Comparison of ENCODE assay signal across 8 mouse cellular contexts in genomic region chr1:151344283-151345108, GRCm38 (mm10). TPM values are rescaled to one million over a fixed set of nuclear protein-coding genes. Genes with fewer than 3 reads are reported as not detected.
DNase-seq lines count a peak whose midpoint lies in the region; ATAC-seq and TF ChIP-seq lines count a peak whose summit lies in the region.

TSS of gene Ivns1abp (plus strand) at chr1:151344477.

- peak; percentile 24 for TF ChIP-seq POLR2A in lung, adult 2 months (IDR thresholded peaks at IDR 0.05; ENCODE audit: borderline replicate concordance, extremely low read depth, low read depth, low read length)

- H3K27me3 ChIP-seq in forebrain, embryonic 15.5 days = no peaks in the 10 kb centered on the region

- H3K4me2 ChIP-seq in forebrain, embryonic 15.5 days (replicated peaks) = peak within 1 kb of the TSS; percentile 55

- peak within 1 kb of the TSS; percentile 44 for H3K27ac ChIP-seq in ES-E14 (ENCODE audit: insufficient read depth, low read depth, low read length, poor library complexity, severe bottlenecking)
- peak within 1 kb of the TSS; percentile 96 for H3K27ac ChIP-seq in forebrain, embryonic 15.5 days (replicated peaks)

- H3K36me3 ChIP-seq in ES-E14 (ENCODE audit: control insufficient read depth, insufficient read depth, low read length, poor library complexity, severe bottlenecking) = peaks cover 4% of the 10 kb centered on the region
- no peaks in the 10 kb centered on the region for H3K36me3 ChIP-seq in forebrain, embryonic 15.5 days

- in situ Hi-C loops in ES-E14 (cut with MboI; ENCODE audit: low sequenced_read_pairs in 2 of 2, unreplicated experiment in 2 of 2) = loop anchor here in 1 of 2 experiments (25.0 kb wide), 1 partner anchor 257 kb away; no protein-coding TSS in a partner anchor

- under 1% methylated on average over 96 of the region's 104 CpGs for WGBS in forebrain, embryonic 15.5 days
- WGBS in lung, adult 2 months = under 1% methylated on average over 104 of the region's 104 CpGs

- ATAC-seq in forebrain, embryonic 15.5 days (replicated peaks) = peak; percentile 97
- peak; percentile 87 for ATAC-seq in neutrophil, adult 5-6 weeks (ENCODE audit: extremely low read depth, insufficient number of reproducible peaks, low FRiP score, poor library complexity, severe bottlenecking)

- no peak for TF ChIP-seq CTCF in lung, adult 2 months (IDR thresholded peaks at IDR 0.05; ENCODE audit: insufficient read depth, low read length)

- intact Hi-C loops in heart, postnatal 25 days (cut with DNase I) = loop anchor here (2.0 to 5.0 kb wide), 2 partner anchors 197 to 266 kb away; no protein-coding TSS in a partner anchor

- H3K9ac ChIP-seq in ES-E14 (ENCODE audit: insufficient read depth, low read depth, low read length, poor library complexity, severe bottlenecking) = peak within 1 kb of the TSS; percentile 88
- peak within 1 kb of the TSS; percentile 93 for H3K9ac ChIP-seq in forebrain, embryonic 15.5 days (replicated peaks)

- DNase-seq in ES-E14 (ENCODE audit: low read depth, low spot score) = peak; percentile 94
- peak; percentile 99 for DNase-seq in cerebellum, adult 11-12 months
- DNase-seq in heart, postnatal 25 days (ENCODE audit: low spot score) = peak; percentile 97
- DNase-seq in layer of hippocampus, adult 18-20 months (ENCODE audit: low spot score in 2 of 2) = peak; percentile 95 to 98
- peak; percentile 96 for DNase-seq in lung, adult 2 months
- DNase-seq in thymus, adult 18-20 months = peak; percentile 98

- peak within 1 kb of the TSS; percentile 81 to 92 for H3K4me3 ChIP-seq in ES-E14 (ENCODE audit: insufficient read depth in 1 of 2, low read depth in 1 of 2, low read length in 2 of 2, poor library complexity in 1 of 2, severe bottlenecking in 1 of 2)
- peak within 1 kb of the TSS; percentile 90 for H3K4me3 ChIP-seq in forebrain, embryonic 15.5 days
- peak within 1 kb of the TSS; percentile 98 for H3K4me3 ChIP-seq in lung, adult 2 months (replicated peaks; ENCODE audit: extremely low read depth, low read depth, low read length)

- H3K4me1 ChIP-seq in ES-E14 (ENCODE audit: control insufficient read depth in 2 of 2, insufficient read depth in 2 of 2, low read length in 2 of 2, poor library complexity in 1 of 2) = peaks cover 2 to 6% of the 10 kb centered on the region in 2 experiments
- H3K4me1 ChIP-seq in forebrain, embryonic 15.5 days = peaks cover 42% of the 10 kb centered on the region
- H3K4me1 ChIP-seq in lung, adult 2 months (ENCODE audit: control insufficient read depth, insufficient read depth, low read length) = peaks cover 5% of the 10 kb centered on the region

- H3K9me3 ChIP-seq in ES-E14 (ENCODE audit: control insufficient read depth, insufficient read depth, low read depth, low read length) = no peaks in the 10 kb centered on the region
- H3K9me3 ChIP-seq in forebrain, embryonic 15.5 days = no peaks in the 10 kb centered on the region

TF ChIP-seq in ES-E14, 5 proteins besides CTCF, POLR2A, EP300 and RAD21:
- TF ChIP-seq MAFK (IDR thresholded peaks at IDR 0.05; ENCODE audit: insufficient read depth, low read depth, low read length) (no peak), HCFC1 (IDR thresholded peaks at IDR 0.05; ENCODE audit: borderline replicate concordance, insufficient read depth, low read length) (peak; percentile 54; the same call in 1 of the 2 replicates)

RNA-seq across cellular contexts. Expression of gene Ivns1abp, which starts in this region (rescaled TPM):
- 76.9 and 89.5 TPM in 2 replicates for total RNA-seq in ES-E14 (2012; rRNA removed)
- 365 and 380 TPM in 2 replicates for polyA plus RNA-seq in forebrain, embryonic 15.5 days (2015; fragmentation: Nextera tagmentation; extraction: Ambion mirVana)
- 100 to 1,000 TPM; 516 to 557 TPM for total RNA-seq in heart, postnatal 25 days (2021)
- total RNA-seq in layer of hippocampus, adult 18-20 months (2021) = 10 to 100 TPM; 88.5 to 88.7 TPM
- 43.0 and 48.9 TPM in 2 replicates for polyA plus RNA-seq in lung, adult 2 months (2012; rRNA removed)
- 318 and 362 TPM in 2 replicates for total RNA-seq in neutrophil, adult 5-6 weeks (2017)

Comparison
In these comparisons a context has a peak if more than half of its experiments do, and no peak if none do; other contexts are left out.
1. Peak in every context shown above with its lines: DNase-seq, ATAC-seq, H3K4me3 ChIP-seq and H3K27ac ChIP-seq.